Mouse (Mus musculus): ENCODE results near the gene Cyb5r3.
"Not testable (repeated sequence)": the region's sequence is repeated elsewhere in the genome, so short reads cannot be mapped to it uniquely, and the experiment has no call there.

Gene Cyb5r3

GRCm38 (mm10) chr15:83150073-83150442, 22.3 kb downstream of the Cyb5r3 start:
- DNase-seq (ENCODE audit: low spot score): no peak

- peak; percentile 97 for DNase-seq (ENCODE audit: low spot score)
Measured at GRCm38 (mm10) chr15:83149196-83150072, 23.0 kb downstream of the Cyb5r3 start, which contains the start of gene Poldip3. Poldip3 (minus strand) TSS chr15:83149384.

- DNase-seq (ENCODE audit: low spot score): no peak
Measured at GRCm38 (mm10) chr15:83148801-83149195, 23.6 kb downstream of the Cyb5r3 start.

- DNase-seq (ENCODE audit: low spot score): no peak
Measured at GRCm38 (mm10) chr15:83148395-83148794, 24.0 kb downstream of the Cyb5r3 start.

- DNase-seq (ENCODE audit: low spot score): no peak
Measured at GRCm38 (mm10) chr15:83145541-83145940, 26.9 kb downstream of the Cyb5r3 start.

GRCm38 (mm10) chr15:83142861-83143260, 29.5 kb downstream of the Cyb5r3 start:
- DNase-seq (ENCODE audit: low spot score): no peak

GRCm38 (mm10) chr15:83135654-83136053, 36.7 kb downstream of the Cyb5r3 start:
- no peak for DNase-seq (ENCODE audit: low spot score)

- no peak for DNase-seq (ENCODE audit: low spot score)
Measured at GRCm38 (mm10) chr15:83134671-83135070, 37.7 kb downstream of the Cyb5r3 start.

GRCm38 (mm10) chr15:83129530-83130231, 42.7 kb downstream of the Cyb5r3 start:
- no peak for DNase-seq (ENCODE audit: low spot score)

- not testable (repeated sequence) for DNase-seq (ENCODE audit: low spot score)
Measured at GRCm38 (mm10) chr15:83127037-83127436, 45.4 kb downstream of the Cyb5r3 start.

- no peak for DNase-seq (ENCODE audit: low spot score)
Measured at GRCm38 (mm10) chr15:83126582-83126981, 45.8 kb downstream of the Cyb5r3 start.

- DNase-seq (ENCODE audit: low spot score): no peak
Measured at GRCm38 (mm10) chr15:83124625-83125024, 47.8 kb downstream of the Cyb5r3 start.

GRCm38 (mm10) chr15:83122566-83123145, 49.7 kb downstream of the Cyb5r3 start, which contains the start of gene Rrp7a:
Rrp7a (minus strand) TSS chr15:83122801.
- peak; percentile 82 for DNase-seq (ENCODE audit: low spot score)

- peak; percentile 66 for DNase-seq (ENCODE audit: low spot score)
Measured at GRCm38 (mm10) chr15:83121709-83122565, 50.5 kb downstream of the Cyb5r3 start.

GRCm38 (mm10) chr15:83118360-83118759, 54.0 kb downstream of the Cyb5r3 start:
- no peak for DNase-seq (ENCODE audit: low spot score)

GRCm38 (mm10) chr15:83115071-83115470, 57.3 kb downstream of the Cyb5r3 start:
- no peak for DNase-seq (ENCODE audit: low spot score)

GRCm38 (mm10) chr15:83114106-83114505, 58.3 kb downstream of the Cyb5r3 start:
- no peak for DNase-seq (ENCODE audit: low spot score)

- DNase-seq (ENCODE audit: low spot score): peak; percentile 54
Measured at GRCm38 (mm10) chr15:83112898-83113297, 59.5 kb downstream of the Cyb5r3 start.

GRCm38 (mm10) chr15:83111874-83112273, 60.5 kb downstream of the Cyb5r3 start:
- no peak for DNase-seq (ENCODE audit: low spot score)

- DNase-seq (ENCODE audit: low spot score): no peak
Measured at GRCm38 (mm10) chr15:83111290-83111689, 61.1 kb downstream of the Cyb5r3 start.

- DNase-seq (ENCODE audit: low spot score): no peak
Measured at GRCm38 (mm10) chr15:83107814-83108213, 64.6 kb downstream of the Cyb5r3 start.

- no peak for DNase-seq (ENCODE audit: low spot score)
Measured at GRCm38 (mm10) chr15:83106426-83106825, 66.0 kb downstream of the Cyb5r3 start.
